Mouse (Mus musculus) spleen, postnatal 10 days (tissue): Measurements from ENCODE around the gene Tmem59l.

Experiments used
- DNase-seq, 2 experiments: peaks; one replicate each; pipeline ENCODE4 v3.0.0; 2021 to 2022; ENCODE audit warnings: low spot score in 2 of 2

Gene Tmem59l

DNA sequence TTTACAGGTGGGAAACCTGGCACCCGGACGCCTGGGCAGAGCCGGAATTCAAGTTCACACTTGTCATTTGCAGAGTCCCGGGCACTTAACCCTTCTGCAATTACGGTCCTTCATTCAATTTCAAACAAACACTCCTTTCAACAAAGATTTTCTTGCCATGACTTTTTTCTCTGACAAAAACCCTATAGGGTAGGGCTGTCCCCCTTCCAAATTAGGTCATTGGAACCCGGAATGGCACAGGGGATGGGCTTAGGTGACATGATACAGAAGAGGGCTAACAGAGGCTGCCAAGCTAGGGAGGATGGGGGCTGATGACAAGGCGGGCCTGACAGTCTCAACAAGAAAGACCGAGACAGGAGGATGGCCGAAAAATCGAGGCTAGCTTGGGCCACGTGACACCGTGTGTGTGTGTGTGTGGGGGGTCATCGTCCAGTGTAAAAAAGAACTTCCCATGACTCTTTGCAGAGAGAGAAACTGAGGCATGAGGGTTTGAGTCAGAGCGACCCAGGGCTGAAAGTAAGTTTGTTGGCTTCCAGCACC is 1.8 kb upstream of the Tmem59l start:
- DNase-seq: no peak

DNA sequence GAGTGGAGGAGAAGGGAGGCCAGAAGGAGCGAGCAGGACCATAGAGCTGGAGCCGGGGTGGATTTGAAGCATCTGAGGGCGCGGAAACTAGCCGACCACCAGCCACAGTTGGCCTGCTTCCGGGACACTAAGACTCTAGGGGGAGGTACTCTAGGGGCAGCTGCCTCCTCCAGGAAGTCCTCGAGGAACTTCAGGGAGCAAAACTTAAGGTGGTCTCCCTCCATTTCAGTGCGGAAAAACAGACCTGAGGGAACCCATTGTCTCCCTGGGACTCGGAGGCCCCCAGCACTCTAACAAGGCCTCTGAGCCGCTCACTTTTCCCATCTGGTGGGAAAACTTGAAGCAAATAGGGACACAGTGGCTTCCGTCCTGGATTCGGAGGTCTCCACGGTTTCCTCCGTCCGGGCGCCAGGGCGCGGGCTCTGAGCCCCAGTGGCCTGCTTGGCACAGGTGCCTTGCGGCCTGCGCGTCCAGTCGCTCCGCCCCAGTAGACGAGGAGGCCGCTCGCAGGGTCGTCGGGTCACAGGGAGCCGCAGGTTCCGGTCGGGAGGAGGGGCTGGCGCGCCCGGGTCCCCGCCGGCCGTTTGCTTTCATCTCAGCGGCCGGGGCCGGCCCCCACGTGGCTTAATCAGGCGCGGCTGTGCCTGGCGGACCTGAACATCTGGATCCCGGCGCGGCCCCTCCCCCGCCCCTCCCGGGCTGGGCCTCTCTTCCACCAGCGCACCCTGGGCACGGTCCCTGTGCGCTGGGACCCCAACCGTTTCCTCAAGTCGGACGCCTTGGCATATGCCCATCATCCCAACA is 1.0 kb upstream of the Tmem59l start:
- DNase-seq: no peak

DNA sequence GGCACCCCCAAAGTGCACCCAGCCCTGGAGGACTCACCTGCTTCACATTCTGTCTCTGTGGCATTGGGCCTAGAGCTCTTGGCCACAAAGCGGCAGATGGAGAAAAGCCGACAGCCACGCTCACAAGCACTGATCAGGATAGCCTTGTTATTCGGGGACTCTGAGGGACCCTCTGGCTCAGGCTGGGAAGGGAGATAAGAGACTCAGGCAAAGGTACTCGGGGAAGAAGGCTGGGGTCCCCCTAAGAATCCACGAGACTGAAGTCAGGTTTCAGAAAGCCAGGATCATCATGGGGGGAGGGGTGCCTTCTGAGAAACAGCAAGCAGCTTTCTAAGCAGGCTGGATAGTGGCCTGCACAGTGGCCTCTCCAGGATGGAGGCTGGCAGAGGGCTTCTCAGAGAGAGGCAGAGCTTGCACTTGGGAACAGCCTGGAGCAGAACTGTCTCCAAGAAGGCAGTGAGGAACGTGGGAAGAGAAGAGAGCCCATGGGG is 922 bp downstream of the Tmem59l start:
- no peak for DNase-seq

DNA sequence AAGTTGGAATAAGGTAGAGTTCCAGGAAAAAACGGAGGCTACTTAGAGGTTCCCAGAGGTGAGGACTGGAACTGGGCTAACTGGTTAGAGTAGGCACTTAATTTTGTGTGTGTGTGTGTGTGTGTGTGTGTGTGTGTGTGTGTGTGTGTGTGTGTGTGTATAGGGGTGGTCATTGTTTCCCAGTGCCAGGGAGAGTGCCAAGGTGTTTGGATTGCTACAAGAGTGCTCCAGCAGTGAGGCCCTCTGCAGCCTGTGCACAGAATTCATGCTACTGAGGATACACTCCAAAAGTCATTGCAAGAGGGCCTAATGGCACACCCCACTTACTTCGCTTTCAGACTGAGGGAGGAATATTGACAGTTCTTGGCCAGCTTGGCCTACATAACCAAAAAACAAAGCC is 4.2 kb downstream of the Tmem59l start:
- no peak for DNase-seq

DNA sequence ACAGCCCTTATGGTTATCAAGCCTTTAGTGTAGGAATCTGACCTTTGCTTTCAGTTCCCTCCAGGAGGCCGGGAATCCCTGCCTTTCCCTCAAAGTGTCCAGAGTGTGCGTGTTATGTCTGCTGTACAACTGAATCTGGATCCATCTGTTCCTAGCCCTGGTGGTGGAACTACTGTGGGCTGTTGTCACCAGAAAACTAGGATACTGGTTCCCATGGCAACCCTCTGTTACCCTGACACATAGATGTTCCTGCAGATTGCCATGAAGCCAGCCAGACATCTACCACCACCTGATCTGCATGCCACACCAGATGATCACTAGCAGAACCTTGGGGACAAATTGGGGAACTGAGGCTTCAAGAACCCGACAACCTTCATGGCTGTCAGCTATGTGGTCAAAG is 5.2 kb downstream of the Tmem59l start:
- no peak for DNase-seq

DNA sequence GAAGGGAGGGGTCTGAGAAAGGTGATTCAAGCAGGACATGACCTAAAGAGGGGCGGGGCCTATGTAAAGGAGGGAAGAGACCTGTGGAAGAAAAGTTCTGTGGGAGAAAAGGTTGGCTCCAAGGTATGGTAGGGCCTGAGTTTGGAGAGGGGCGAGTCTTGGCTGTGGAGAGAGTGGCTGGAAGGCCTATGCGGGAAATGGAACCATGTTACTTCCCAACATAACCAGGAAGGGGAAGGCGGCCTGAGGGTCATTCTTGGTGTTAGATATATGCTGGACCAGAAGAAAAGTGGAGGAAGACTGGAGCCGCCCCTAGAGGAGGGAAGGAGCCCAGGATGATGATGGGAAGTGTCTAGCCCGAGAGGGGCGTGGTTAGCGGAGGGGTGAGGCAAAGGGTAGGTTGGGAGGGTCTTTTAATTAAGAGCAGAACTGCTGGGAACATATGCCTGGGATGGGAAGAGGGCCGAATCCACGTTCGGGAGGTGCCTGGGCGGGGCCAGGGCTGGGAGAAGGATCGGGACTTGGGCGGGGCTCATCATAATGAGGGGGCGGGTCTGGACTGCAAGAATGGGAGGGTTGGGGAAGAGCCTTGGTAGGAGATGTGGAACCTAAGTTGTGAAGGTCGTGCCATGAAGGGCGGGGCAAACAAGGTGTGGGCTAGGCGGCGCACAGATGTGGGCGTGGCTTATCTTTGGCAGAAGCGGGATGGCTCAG is 9.7 kb downstream of the Tmem59l start:
- peak in 1 of 2 experiments; percentile 62 for DNase-seq

DNA sequence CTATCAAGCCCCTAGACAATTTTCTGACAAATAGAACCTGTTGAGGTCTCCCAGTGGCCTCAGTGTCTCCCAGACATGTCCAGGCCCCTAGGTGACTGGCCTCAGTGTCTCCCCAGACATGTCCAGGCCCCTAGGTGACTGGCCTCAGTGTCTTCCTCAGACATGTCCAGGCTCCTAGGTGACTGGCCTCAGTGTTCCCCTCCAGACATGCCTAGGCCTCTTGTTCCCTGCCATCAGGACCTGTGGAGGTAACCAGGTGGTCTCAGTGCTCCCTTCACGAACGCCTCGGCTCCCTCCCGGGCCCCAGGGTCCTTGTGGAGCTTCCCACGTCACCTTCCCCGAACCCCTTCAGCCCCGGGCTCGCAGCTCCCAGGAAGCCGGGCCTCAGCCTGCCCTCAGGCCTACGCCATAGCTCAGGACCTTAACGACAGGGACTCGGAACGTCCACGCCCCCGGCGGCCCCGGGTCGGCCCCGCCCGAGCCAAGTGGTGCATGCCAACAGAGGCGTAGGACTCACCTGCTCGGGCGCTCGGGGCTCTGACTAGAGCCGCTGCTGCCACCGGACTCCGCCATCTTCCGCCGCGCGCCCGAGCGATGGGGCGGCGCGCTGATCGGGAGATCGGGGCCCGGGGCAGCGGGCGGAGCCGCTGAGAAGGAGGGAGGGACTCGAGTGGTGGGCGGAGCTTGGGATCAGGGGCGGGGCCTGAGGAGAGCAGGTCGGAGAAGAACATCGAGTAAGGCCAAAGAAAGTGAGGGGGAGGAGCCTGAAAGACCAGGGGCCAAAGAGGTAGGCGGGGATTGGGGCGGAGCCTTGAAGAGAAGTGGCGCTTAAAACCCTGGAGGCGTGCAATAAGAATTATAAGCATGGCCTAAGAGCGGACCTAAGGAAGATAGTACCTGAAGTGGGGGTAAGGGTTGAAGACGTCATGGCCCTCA is 10.6 kb downstream of the Tmem59l start, which contains the start of gene Klhl26:
Gene Klhl26, minus strand, starts transcription at position 636 of the 936 bp plus-strand sequence.
- DNase-seq: peak; percentile 96 to 99

DNA sequence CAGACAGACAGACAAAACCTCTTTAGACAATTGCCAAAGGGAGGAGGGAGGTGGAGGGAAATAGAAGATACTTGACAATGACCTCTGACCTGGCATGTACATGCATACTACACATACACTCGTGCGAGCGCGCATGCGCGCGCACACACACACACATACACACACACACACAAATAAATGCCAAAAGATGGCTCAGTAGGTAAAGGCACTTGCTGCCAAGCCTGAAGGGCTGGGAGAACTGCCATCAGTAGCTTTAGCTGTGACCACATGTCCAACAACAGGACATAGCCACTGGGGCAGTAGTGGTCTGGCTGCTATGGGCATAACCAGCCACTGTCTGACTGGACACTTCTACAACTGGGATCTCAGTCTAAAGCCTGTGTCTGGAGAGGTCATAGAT is 15.3 kb downstream of the Tmem59l start:
- DNase-seq: no peak

DNA sequence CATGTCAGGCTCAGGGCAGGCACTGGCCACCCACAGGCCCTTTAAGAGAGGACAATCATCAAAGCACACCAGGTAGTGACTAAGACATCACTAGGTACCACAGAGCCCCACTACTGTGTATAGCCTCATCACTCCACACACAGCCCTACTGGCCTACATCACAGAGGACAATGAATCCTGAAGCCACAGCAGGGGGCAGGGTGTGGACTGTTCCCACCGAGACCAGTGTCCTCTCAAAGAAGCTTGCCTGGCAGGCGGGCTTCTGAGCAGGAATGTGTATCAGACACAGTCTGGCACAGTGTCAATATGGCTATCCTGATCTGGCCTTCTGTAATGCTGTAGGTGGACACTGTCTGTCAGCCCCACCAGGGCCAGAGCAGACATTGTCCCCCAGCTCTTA is 17.2 kb downstream of the Tmem59l start:
- no peak for DNase-seq

DNA sequence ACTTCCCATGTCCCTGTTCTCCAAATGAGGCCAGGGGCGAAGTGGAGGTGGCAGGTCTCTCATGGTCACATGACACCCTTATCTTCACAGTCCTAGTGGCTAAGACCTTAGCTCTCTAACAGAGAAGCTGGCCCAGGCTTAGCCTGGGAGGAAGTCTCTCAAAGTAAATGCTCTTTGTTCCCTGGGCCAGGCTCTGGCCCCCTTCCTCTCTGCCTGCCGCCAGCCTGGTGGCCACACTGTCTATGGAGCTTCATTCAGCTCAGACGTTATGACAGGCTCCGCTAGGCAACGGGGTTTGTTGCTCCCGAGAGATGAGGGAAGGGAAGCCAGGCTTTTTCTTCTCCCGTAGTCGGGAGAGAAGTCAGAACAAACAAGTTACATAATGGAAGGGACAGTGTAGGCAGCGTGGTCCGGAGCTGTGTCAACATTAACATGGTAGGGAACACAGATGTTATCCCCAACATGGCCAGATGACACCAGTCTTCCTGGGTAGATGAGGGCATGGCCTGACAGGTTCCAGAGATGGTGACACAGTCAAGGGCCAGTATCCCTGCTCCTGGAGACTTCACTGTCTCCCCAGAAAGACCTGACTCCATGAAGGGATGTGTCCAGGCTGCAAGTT is 17.8 kb downstream of the Tmem59l start:
- no peak for DNase-seq

DNA sequence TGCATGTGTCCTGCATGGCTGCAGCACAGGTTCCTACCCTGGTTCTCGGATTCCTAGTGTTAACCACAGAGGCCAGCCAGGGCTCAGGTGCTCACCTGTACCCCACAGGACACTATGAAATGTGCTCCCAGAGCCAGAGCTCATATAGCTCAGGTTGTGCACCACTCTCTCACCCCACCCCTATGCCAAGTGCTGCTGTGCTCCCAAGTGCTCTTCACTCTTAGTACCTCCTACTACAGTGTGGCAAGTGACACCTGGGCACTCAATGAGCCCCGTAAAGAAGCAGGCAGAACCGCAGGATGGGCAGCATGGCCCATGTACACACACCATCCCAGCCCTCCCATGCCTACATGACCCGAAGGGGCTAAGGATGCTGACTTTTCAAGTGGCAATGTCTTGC is 18.4 kb downstream of the Tmem59l start:
- DNase-seq: no peak

DNA sequence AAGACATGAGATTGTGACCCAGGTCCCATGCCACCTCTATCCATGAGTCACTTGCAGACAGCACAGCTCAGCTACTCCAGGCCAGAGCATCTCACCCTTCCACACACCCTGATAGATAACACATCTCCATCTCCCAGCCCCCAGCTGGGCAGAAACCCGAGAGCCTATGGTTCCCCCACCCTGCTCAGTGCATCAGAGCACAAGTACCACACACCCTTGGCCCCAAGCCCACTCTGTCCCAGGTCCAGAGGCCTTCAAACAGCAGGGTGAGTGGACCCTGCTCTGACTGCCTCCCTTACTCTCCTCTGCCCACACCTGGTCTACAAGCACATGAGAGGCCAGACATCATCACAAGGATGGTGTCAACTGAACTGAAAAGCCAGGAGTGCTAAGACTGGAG is 19.3 kb downstream of the Tmem59l start:
- no peak for DNase-seq

DNA sequence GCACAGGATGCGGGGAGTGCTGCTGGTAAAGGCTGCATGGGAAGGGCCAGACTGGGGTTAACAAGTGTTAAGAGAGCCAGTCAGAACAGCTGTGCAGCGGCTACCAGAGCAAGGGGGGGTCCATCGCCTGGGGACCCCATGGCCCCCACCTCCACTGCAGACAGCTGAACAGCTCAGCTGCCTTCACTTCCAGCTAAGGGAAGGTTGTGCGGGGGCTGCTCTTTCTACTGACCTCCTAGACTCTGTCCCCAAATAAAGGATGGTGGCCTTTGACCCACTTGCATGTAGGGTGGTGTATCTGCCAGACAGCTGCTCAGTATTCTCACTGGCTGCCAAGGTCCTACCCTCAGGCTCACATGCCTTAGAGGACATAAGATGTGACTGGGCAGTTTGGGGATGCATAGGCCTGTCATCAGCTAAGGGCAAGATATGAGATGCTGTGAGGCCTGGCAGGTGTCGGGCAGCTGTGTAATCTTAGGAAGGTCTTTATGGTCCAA is 19.9 kb downstream of the Tmem59l start:
- DNase-seq: no peak

DNA sequence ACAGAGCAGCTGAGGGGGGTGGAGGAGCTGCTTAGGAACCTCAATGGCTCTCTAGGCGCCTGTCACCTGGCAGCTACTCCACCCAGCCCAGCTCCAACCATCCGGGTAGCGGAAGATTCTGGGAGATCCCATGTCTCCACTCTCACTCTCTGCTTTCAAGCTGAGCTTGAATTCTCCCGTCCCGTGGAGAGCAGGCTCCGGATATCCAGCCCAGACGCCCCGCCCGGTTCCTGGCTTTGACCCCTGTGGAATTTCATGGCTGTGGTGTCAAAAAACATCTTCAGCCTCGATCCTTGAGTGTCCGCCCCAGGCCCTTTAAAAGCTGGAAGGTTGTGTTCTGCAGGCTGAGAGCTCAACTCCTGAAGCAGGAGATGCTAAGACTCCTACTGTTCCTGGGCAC is 20.4 kb downstream of the Tmem59l start:
- DNase-seq: no peak

DNA sequence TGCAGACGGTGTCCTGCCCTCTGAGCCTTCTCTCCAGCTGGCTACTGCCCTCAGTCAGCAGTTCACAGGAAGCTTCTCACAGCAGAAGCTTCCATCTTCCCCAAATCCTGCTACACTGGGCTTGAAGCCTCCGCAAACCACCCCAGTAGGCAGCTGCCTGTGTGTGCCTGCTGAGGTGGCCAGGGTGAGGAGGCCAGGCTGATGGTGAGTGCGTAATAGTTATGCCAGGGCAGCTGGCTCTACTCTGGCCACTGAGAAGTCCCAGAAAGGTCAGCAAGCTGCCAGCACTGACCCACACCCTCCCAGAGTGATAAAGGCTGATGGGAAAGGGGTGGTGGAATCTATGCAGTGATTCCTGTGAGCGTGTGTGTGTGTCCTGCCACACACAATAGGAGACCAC is 20.9 kb downstream of the Tmem59l start:
- DNase-seq: no peak

DNA sequence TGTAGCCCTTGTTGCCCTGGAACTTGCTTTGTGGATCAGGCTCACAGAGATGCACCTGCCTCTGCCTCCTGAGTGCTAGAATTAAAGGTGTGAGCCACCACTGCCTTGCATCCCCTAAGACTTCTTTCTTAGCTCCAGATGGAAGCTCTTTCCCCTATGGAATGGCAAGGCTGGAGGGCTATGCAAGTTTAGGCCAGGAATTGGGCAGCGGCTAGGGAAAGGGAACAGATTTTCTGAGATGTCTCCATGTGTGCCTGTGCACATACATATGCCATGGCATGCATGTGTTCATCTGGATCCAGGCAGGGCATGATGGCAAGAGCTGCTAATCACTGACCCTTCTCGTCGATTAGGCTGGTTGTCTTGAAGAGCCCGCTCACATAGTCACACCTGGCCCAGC is 21.5 kb downstream of the Tmem59l start:
- DNase-seq: no peak

DNA sequence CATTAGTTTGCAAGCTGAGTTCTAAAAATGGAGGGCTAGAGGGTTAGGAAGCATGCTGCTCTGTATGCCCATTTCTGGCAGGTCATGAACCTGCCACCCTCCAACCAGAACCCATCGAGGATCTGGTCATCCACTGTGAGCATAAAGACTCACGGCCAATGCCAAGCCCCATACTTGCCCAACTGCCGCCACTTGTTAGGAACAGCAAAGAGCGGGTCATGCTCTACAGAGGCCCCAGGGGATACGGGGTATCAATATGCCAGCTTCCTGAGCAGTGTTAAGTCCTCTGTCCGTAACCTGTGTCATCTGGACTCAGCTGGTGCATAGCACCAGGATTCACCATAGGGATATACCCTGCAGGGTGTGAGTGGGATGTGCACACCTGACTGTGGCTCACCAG is 23.0 kb downstream of the Tmem59l start:
- no peak for DNase-seq

DNA sequence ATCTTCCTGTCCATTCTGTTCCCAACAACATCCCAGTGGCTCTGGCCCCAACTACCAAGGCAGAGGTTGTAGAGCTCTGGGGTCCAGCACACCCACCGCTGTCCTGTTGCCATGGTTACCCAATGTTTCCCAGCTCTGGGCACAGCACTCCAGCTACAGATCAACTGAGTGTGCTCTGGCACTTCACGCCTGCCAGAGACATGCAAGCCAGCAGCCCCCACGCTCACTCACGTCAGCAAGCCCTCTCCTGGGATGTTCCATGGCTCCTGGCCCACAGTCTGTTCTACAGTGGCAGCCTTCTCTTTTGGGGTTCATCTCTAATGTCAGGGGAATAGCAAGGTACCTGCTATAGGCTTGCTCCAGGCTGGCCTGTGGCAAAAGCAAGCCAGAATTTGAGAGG is 23.9 kb downstream of the Tmem59l start:
- no peak for DNase-seq

DNA sequence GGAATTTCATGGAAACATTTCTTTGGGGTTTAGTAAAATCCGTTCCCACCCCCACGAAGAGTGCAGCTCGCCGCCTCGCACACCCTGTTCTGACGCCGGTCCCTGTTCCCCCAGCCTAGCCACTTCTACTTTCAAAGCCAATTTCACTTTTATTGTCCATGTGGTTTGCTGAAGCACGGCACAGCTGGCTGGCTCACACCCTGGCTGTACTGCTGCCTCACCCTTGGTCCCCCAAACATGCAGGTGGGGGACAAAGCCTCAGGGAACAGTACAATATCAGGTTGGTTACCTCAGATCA is 24.7 kb downstream of the Tmem59l start:
- DNase-seq: no peak

DNA sequence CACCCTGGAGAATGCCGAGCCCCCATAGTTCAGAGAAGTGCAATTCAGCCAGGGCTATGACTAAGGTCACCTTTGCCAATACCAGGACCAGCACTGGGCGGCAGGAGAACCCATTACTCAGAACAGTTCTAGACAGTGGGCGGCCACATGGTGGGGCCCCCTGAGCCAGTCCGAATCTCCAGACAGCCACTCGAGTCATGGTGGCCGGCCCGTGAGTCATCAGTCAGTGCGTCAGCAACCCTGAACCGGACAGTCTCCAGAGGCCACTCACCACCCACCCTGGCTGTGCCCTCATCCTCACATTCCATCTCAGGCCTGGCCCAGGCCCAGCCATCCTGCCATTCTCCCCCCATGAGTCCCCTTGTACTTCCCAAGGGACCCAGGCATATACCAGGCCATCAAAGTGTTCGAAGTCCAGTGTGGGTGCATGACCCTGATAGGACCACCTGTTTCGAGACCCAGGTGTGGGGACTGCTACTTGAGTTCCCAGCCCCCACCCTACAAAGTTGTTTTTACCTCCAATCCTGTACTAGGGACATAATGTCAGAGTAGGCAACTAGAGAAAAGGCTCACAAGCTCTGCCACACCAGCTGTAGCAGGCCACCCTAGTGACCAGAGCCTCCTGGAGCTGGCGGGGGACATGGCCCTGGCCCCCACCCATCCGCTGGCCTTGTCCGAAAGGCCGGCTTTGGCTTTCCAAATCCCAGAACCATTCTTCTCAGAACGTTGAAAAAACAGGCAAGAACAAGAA is 25.2 kb downstream of the Tmem59l start:
- DNase-seq: no peak

DNA sequence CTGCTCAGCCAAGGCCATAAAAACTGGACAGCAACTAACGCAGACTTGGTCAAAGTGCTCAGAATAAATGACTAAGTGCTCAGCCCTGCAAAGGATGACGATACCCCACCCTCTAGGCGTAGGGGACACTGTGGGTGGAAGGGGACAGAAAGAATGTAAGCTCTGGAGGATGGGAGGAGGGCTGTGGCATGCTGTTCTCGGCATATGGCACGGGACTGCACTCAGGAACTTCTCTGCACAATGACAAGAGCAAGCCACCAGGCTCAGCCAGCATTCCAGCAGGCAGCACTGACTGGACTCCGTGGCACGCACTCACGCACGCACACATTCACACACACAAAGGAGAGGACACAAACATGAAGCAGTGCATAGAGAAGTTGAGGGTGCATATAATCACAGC is 26.6 kb downstream of the Tmem59l start:
- DNase-seq: no peak
